In the genomic region with DNA sequence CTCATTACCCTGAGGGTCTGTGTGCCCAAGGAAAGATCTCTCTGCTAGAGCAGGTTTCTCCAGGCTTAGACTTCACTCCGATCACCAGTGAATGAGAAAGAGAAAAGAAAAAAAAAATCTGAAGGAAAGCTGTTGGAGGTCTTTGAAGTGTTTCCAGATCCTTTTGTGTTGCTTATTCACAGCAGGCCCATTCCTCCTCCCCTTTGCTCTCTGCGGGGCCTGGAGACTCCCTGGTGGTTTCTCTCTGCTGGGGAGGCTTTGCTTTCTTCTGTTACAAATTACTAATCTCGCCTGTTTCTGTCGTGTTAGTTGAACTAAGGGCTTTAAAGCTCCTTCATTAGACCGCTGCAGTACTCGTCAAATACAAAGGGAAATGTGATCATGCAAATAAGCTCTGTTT, we compare ENCODE assay signal across 14 mouse cellular contexts.
DNase-seq lines count a peak whose midpoint lies in the region; ATAC-seq lines count a peak whose summit lies in the region.
"Had no signal": no experiment of that assay in that cellular context is flagged by ENCODE, and none has a peak within 500 bp of the region (broad histone marks: within the 10 kb centered on the region; RNA-seq: fewer than 3 reads in every experiment).

No protein-coding gene starts in this region.

- no peak overlapping the region for H3K9ac ChIP-seq in hindbrain, embryonic 11.5 days (ENCODE audit: low read depth, low read length)
- H3K9ac ChIP-seq in midbrain, embryonic 15.5 days: no peak overlapping the region
- no peak overlapping the region for H3K9ac ChIP-seq in liver, embryonic 12.5 days

- peak; percentile 87 for DNase-seq in ES-CJ7 (ENCODE audit: low read depth, low spot score)
- DNase-seq in brain, adult 2 months (ENCODE audit: low read depth, low spot score): peak; percentile 53
- peak; percentile 21 for DNase-seq in hindbrain, embryonic 11.5 days (ENCODE audit: low spot score)
- no peak for DNase-seq in gastrocnemius, postnatal 10 days
- DNase-seq in layer of hippocampus, adult 9-11 months: no peak
- DNase-seq in cerebellum, postnatal 14 days: no peak
- DNase-seq: cerebellum, adult 2 months; heart, adult 2 months; heart, postnatal 4 days; right cerebral cortex, adult 18-20 months had no signal

- no peak overlapping the region for H3K4me3 ChIP-seq in hindbrain, embryonic 11.5 days (ENCODE audit: low read depth, low read length)
- no peak overlapping the region for H3K4me3 ChIP-seq in midbrain, embryonic 15.5 days
- H3K4me3 ChIP-seq in liver, embryonic 12.5 days: no peak overlapping the region
- H3K4me3 ChIP-seq: erythroblast, embryonic 14.5 days; heart, adult 2 months had no signal

- H3K4me1 ChIP-seq in hindbrain, embryonic 11.5 days (replicated peaks; ENCODE audit: control insufficient read depth, insufficient read depth, low read length): peaks cover 10% of the 10 kb centered on the region
- H3K4me1 ChIP-seq in midbrain, embryonic 15.5 days: peaks cover 18% of the 10 kb centered on the region
- 0 out of 2 replicates have a peak, but pooled peaks cover 6% of the 10 kb centered on the region for H3K4me1 ChIP-seq in liver, embryonic 12.5 days

- 0 out of 2 replicates have a peak, but pooled peaks have one; percentile 14 for ATAC-seq in hindbrain, embryonic 11.5 days (ENCODE audit: low FRiP score)
- no peak; the same call in 1 of the 2 replicates for ATAC-seq in midbrain, embryonic 15.5 days (replicated peaks)
- ATAC-seq in liver, embryonic 12.5 days: no peak

- H3K4me2 ChIP-seq in hindbrain, embryonic 11.5 days (replicated peaks; ENCODE audit: low read depth, low read length): no peak overlapping the region
- H3K4me2 ChIP-seq in midbrain, embryonic 15.5 days: no peak overlapping the region
- H3K4me2 ChIP-seq in liver, embryonic 12.5 days: no peak overlapping the region

- H3K36me3 ChIP-seq in hindbrain, embryonic 11.5 days (ENCODE audit: control insufficient read depth, insufficient read depth, low read length): no peaks in the 10 kb centered on the region
- H3K36me3 ChIP-seq in midbrain, embryonic 15.5 days (replicated peaks): no peaks in the 10 kb centered on the region
- peaks cover 3% of the 10 kb centered on the region; the same call in 1 of the 2 replicates for H3K36me3 ChIP-seq in liver, embryonic 12.5 days

- H3K27ac ChIP-seq in hindbrain, embryonic 11.5 days (ENCODE audit: low read depth, low read length): peak overlapping the region; percentile 19; the same call in 1 of the 2 replicates
- peak overlapping the region; percentile 30 for H3K27ac ChIP-seq in midbrain, embryonic 15.5 days
- no peak overlapping the region for H3K27ac ChIP-seq in liver, embryonic 12.5 days
- H3K27ac ChIP-seq: heart, adult 2 months had no signal

- no peaks in the 10 kb centered on the region for H3K9me3 ChIP-seq in hindbrain, embryonic 11.5 days (ENCODE audit: control insufficient read depth, low read length)
- H3K9me3 ChIP-seq in midbrain, embryonic 15.5 days: no peaks in the 10 kb centered on the region
- no peaks in the 10 kb centered on the region for H3K9me3 ChIP-seq in liver, embryonic 12.5 days (replicated peaks)

- 5% methylated on average over 6 of the region's 6 CpGs for WGBS in hindbrain, embryonic 11.5 days
- WGBS in midbrain, embryonic 15.5 days: 2% methylated on average over 6 of the region's 6 CpGs
- 56% methylated on average over 6 of the region's 6 CpGs for WGBS in liver, embryonic 12.5 days (ENCODE audit: insufficient replicate concordance)

- H3K27me3 ChIP-seq in hindbrain, embryonic 11.5 days (ENCODE audit: control insufficient read depth, insufficient read depth, low read length): no peaks in the 10 kb centered on the region
- H3K27me3 ChIP-seq in midbrain, embryonic 15.5 days (replicated peaks): peaks cover 8% of the 10 kb centered on the region; the same call in 1 of the 2 replicates
- H3K27me3 ChIP-seq in liver, embryonic 12.5 days (replicated peaks): no peaks in the 10 kb centered on the region
- H3K27me3 ChIP-seq: CH12.LX had no signal

Comparison
In these comparisons a context has a peak if more than half of its experiments do, and no peak if none do; other contexts are left out.
1. DNase-seq: peak in ES-CJ7 (single experiment), brain, adult 2 months (single experiment) and hindbrain, embryonic 11.5 days (single experiment); none in gastrocnemius, postnatal 10 days (single experiment), layer of hippocampus, adult 9-11 months (single experiment) and cerebellum, postnatal 14 days (0 of 2).